Mouse (Mus musculus) MEL (cell line): Measurements from ENCODE around the gene Prpf18. TPM values are rescaled to one million over a fixed set of nuclear protein-coding genes. Genes with fewer than 3 reads are reported as not detected.

ENCODE experiments used
- DNase-seq: peaks from one replicate; pipeline ENCODE4 v3.0.0; 2011; ENCODE audit warnings: low read depth, low spot score
- H3K27ac ChIP-seq: 2 replicates; pipeline ENCODE4 v1.5.1; 2012; ENCODE audit warnings: low read depth, mild to moderate bottlenecking, control low read depth, low read length, moderate library complexity; ENCODE audit not compliant: control insufficient read depth
- H3K27me3 ChIP-seq, 2 experiments: fragments of 150-350 bp in 1 of 2; sonication (generic) in 1 of 2; 2 replicates each; pipeline ENCODE4 v1.6.1; 2012; ENCODE audit warnings: low read length in 2 of 2, mild to moderate bottlenecking in 2 of 2, improper control_type of control experiment in 1 of 2, moderate library complexity in 1 of 2; ENCODE audit not compliant: insufficient read depth in 2 of 2, control insufficient read depth in 1 of 2
- H3K36me3 ChIP-seq, 2 experiments: 2 replicates each; pipeline ENCODE4 v1.6.1; 2012 to 2014; ENCODE audit warnings: low read length in 2 of 2, improper control_type of control experiment in 1 of 2, inconsistent platforms in 1 of 2, mild to moderate bottlenecking in 1 of 2; ENCODE audit not compliant: insufficient read depth in 2 of 2, control insufficient read depth in 1 of 2
- H3K4me1 ChIP-seq, 2 experiments: fragments of 150-350 bp in 1 of 2; sonication (generic) in 1 of 2; 2 replicates each; pipeline ENCODE4 v1.6.1; 2012; ENCODE audit warnings: low read length in 2 of 2, improper control_type of control experiment in 1 of 2, mild to moderate bottlenecking in 1 of 2; ENCODE audit not compliant: insufficient read depth in 2 of 2, control insufficient read depth in 1 of 2
- H3K4me3 ChIP-seq, 2 experiments: fragments of 150-350 bp in 1 of 2; sonication (generic) in 1 of 2; 2 replicates each; pipeline ENCODE4 v1.5.1; 2012; ENCODE audit warnings: low read depth in 2 of 2, low read length in 2 of 2, mild to moderate bottlenecking in 2 of 2, moderate library complexity in 2 of 2, control low read depth in 1 of 2, improper control_type of control experiment in 1 of 2; ENCODE audit not compliant: control insufficient read depth in 1 of 2, insufficient read depth in 1 of 2
- H3K79me2 ChIP-seq: 2 replicates; pipeline ENCODE4 v1.6.1; 2012; ENCODE audit warnings: mild to moderate bottlenecking, low read length, moderate library complexity; ENCODE audit not compliant: control insufficient read depth, poor library complexity, insufficient read depth
- H3K9ac ChIP-seq: 2 replicates; pipeline ENCODE4 v1.6.1; 2012; ENCODE audit warnings: low read depth, mild to moderate bottlenecking, control low read depth, low read length, moderate library complexity; ENCODE audit not compliant: control insufficient read depth, poor library complexity, severe bottlenecking
- H3K9me3 ChIP-seq: fragments of 150-350 bp; sonication (generic); replicated peaks from 2 replicates; pipeline ENCODE4 v1.6.1; 2012; ENCODE audit warnings: mild to moderate bottlenecking, low read length, improper control_type of control experiment, moderate library complexity; ENCODE audit not compliant: insufficient read depth
- BHLHE40 ChIP-seq: IDR thresholded peaks from 2 replicates; pipeline ENCODE4 v1.6.1; 2012; ENCODE audit warnings: low read depth, mild to moderate bottlenecking, inconsistent platforms, low read length, improper control_type of control experiment, borderline replicate concordance
- CTCF ChIP-seq, 3 experiments: IDR thresholded peaks in 2 of 3; conservative IDR thresholded peaks in 1 of 3; 2 replicates each; pipeline ENCODE4 v1.5.1; 2011 to 2012; ENCODE audit warnings: low read length in 3 of 3, low read depth in 2 of 3, mild to moderate bottlenecking in 2 of 3, improper control_type of control experiment in 1 of 3, inconsistent platforms in 1 of 3, mixed read lengths in 1 of 3, moderate library complexity in 1 of 3; ENCODE audit not compliant: control insufficient read depth in 1 of 3, insufficient read depth in 1 of 3, poor library complexity in 1 of 3, severe bottlenecking in 1 of 3
- E2F4 ChIP-seq: IDR thresholded peaks from 2 replicates; pipeline ENCODE4 v1.6.1; 2011; ENCODE audit warnings: low read depth, low read length, improper control_type of control experiment, borderline replicate concordance
- GABPA ChIP-seq: IDR thresholded peaks from 2 replicates; pipeline ENCODE4 v1.6.1; 2012; ENCODE audit warnings: low read depth, mild to moderate bottlenecking, inconsistent platforms, low read length, improper control_type of control experiment, moderate library complexity
- GATA1 ChIP-seq: IDR thresholded peaks from 2 replicates; pipeline ENCODE4 v1.6.1; 2011; ENCODE audit warnings: low read depth, low read length, improper control_type of control experiment
- HCFC1 ChIP-seq: IDR thresholded peaks from 2 replicates; pipeline ENCODE4 v1.6.1; 2012; ENCODE audit warnings: low read depth, mild to moderate bottlenecking, inconsistent platforms, low read length, improper control_type of control experiment, moderate library complexity
- JUND ChIP-seq: IDR thresholded peaks from 2 replicates; pipeline ENCODE4 v1.6.1; 2011; ENCODE audit warnings: low read depth, mild to moderate bottlenecking, improper control_type of control experiment, low read length
- MAFK ChIP-seq: IDR thresholded peaks from 2 replicates; pipeline ENCODE4 v1.6.1; 2011; ENCODE audit warnings: low read depth, mild to moderate bottlenecking, low read length, improper control_type of control experiment, borderline replicate concordance
- MAZ ChIP-seq: IDR thresholded peaks from 2 replicates; pipeline ENCODE4 v1.6.1; 2012; ENCODE audit warnings: low read depth, mild to moderate bottlenecking, inconsistent platforms, low read length, improper control_type of control experiment
- MEF2A ChIP-seq: IDR thresholded peaks from 2 replicates; pipeline ENCODE4 v1.6.1; 2014; ENCODE audit warnings: low read depth, mild to moderate bottlenecking, inconsistent platforms, low read length, improper control_type of control experiment; ENCODE audit not compliant: poor library complexity, insufficient replicate concordance, severe bottlenecking; ENCODE audit errors: extremely low read depth
- MXI1 ChIP-seq: IDR thresholded peaks from 2 replicates; pipeline ENCODE4 v1.6.1; 2011; ENCODE audit warnings: mild to moderate bottlenecking, low read depth, low read length, improper control_type of control experiment
- NRF1 ChIP-seq: IDR thresholded peaks from 2 replicates; pipeline ENCODE4 v1.6.1; 2014; ENCODE audit warnings: low read depth, mild to moderate bottlenecking, inconsistent platforms, low read length, improper control_type of control experiment, moderate library complexity; ENCODE audit not compliant: poor library complexity, insufficient read depth, severe bottlenecking
- POLR2AphosphoS5 ChIP-seq: IDR thresholded peaks from 2 replicates; pipeline ENCODE4 v1.6.1; 2012; ENCODE audit warnings: low read depth, borderline replicate concordance, mild to moderate bottlenecking, inconsistent platforms, low read length, moderate library complexity, mixed read lengths
- RAD21 ChIP-seq: IDR thresholded peaks from 2 replicates; pipeline ENCODE4 v1.6.1; 2011; ENCODE audit warnings: mild to moderate bottlenecking, low read depth, low read length, improper control_type of control experiment
- RCOR1 ChIP-seq: IDR thresholded peaks from 2 replicates; pipeline ENCODE4 v1.6.1; 2012; ENCODE audit warnings: low read depth, mild to moderate bottlenecking, inconsistent platforms, low read length, improper control_type of control experiment
- SIN3A ChIP-seq: IDR thresholded peaks from 2 replicates; pipeline ENCODE4 v1.6.1; 2012; ENCODE audit warnings: low read length, improper control_type of control experiment, inconsistent platforms
- SMC3 ChIP-seq: IDR thresholded peaks from 2 replicates; pipeline ENCODE4 v1.6.1; 2011; ENCODE audit warnings: low read depth, low read length, improper control_type of control experiment
- TAL1 ChIP-seq: IDR thresholded peaks from 2 replicates; pipeline ENCODE4 v1.6.1; 2012; ENCODE audit warnings: mild to moderate bottlenecking, inconsistent platforms, low read length, moderate library complexity, mixed read lengths
- ZC3H11A ChIP-seq: IDR thresholded peaks from 2 replicates; pipeline ENCODE4 v1.6.1; 2012; ENCODE audit warnings: low read depth, mild to moderate bottlenecking, inconsistent platforms, low read length, improper control_type of control experiment
- ZKSCAN1 ChIP-seq: IDR thresholded peaks from 2 replicates; pipeline ENCODE4 v1.6.1; 2012; ENCODE audit warnings: low read depth, mild to moderate bottlenecking, inconsistent platforms, low read length, improper control_type of control experiment, moderate library complexity
- ZNF384 ChIP-seq: IDR thresholded peaks from 2 replicates; pipeline ENCODE4 v1.6.1; 2012; ENCODE audit warnings: low read depth, mild to moderate bottlenecking, inconsistent platforms, low read length, improper control_type of control experiment
- polyA plus RNA-seq, 2 experiments: library from polyadenylated mRNA; stranded (reverse) in 1 of 2; unstranded in 1 of 2; fragments of >175 nt in 1 of 2; fragments of >200 nt in 1 of 2; gene quantifications; 2 replicates each; pipeline versions ENCODE4 v1.2.1 to v1.2.4; 2012; ENCODE audit warnings: low replicate concordance in 2 of 2, low read depth in 1 of 2; ENCODE audit not compliant: insufficient read length in 2 of 2, insufficient read depth in 1 of 2, missing spikeins in 1 of 2
- total RNA-seq: library from RNA; depleted of rRNA; stranded (reverse); fragments of 300-350 nt; gene quantifications from 2 replicates; pipeline ENCODE4 v1.2.3, GENCODE M21; 2012

The Prpf18 gene
- total and polyA plus RNA-seq, 3 experiments = 26.3 to 31.2 TPM; not detected in 1

DNA sequence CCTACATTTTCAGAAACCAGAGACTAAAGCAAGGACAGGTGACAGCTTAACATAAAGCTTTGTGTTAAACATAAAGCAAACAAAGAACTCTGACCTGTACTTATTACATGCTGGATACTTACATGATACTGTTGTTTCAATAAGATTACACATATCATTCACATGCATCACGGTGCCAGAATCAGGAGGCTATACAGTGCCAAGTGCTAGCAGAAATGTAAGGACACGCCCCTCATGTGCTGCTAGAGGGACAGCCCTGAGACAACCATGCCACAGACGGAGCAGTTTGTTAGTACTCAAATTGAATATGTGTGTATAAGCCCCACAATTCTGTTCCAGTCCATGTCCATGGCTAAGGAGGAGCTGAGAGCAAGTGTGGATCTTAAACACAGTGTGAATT, 13.7 kb downstream of the Prpf18 start:
- H3K79me2 ChIP-seq = no peaks in the 10 kb centered on the region
- TF ChIP-seq BHLHE40 (no peak), MEF2A (no peak), MXI1 (no peak), RCOR1 (no peak), ZC3H11A (no peak), ZNF384 (no peak), CTCF (IDR thresholded peaks at IDR 0.05 in 2 of 3, conservative IDR thresholded peaks at IDR 0.05 in 1 of 3; ENCODE audit: control insufficient read depth in 1 of 3, insufficient read depth in 1 of 3, low read depth in 2 of 3, low read length in 3 of 3, poor library complexity in 1 of 3, severe bottlenecking in 1 of 3) (no peak), GATA1 (no peak), GABPA (no peak), E2F4 (no peak), MAFK (no peak), ZKSCAN1 (no peak)
- no peak overlapping the region for H3K27ac ChIP-seq
- peaks cover 0 to 26% of the 10 kb centered on the region in 2 experiments; a peak in 2 of 4 replicates for H3K36me3 ChIP-seq
- no peaks in the 10 kb centered on the region for H3K4me1 ChIP-seq
- no peaks in the 10 kb centered on the region for H3K9me3 ChIP-seq
- no peaks in the 10 kb centered on the region for H3K27me3 ChIP-seq
- no peak for DNase-seq
- H3K4me3 ChIP-seq = no peak overlapping the region
- H3K9ac ChIP-seq = no peak overlapping the region

DNA sequence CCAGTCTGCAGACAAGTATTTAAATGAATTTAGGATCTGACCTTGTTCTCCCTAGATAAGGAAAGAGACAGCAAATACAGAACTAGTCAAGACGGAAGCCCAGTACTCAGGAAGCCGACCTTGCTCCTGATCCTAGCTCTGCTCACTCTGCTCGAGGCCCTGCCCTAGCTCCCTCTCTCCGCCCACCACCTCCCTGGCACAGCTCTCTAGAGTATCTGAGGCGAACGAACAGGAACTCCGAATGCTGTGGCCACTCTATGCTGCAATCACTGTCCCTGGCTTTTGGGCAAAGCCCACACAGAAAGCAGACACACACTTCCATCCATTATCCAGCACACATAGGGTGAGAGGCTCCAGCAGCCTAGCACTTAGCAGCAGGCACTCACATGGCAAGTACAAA, 15.3 kb downstream of the Prpf18 start:
- H3K9me3 ChIP-seq = no peaks in the 10 kb centered on the region
- peaks cover 0 to 31% of the 10 kb centered on the region in 2 experiments; a peak in 2 of 4 replicates for H3K36me3 ChIP-seq
- no peaks in the 10 kb centered on the region for H3K4me1 ChIP-seq
- DNase-seq = no peak
- no peaks in the 10 kb centered on the region for H3K79me2 ChIP-seq
- H3K9ac ChIP-seq = no peak overlapping the region
- H3K27me3 ChIP-seq = no peaks in the 10 kb centered on the region
- no peak overlapping the region for H3K4me3 ChIP-seq
- no peak for TF ChIP-seq SIN3A
- TF ChIP-seq SMC3 = no peak
- no peak for TF ChIP-seq POLR2AphosphoS5
- TF ChIP-seq MAZ = no peak
- TF ChIP-seq JUND = no peak
- TF ChIP-seq MEF2A = no peak
- no peak for TF ChIP-seq TAL1
- TF ChIP-seq RAD21 = no peak
- no peak for TF ChIP-seq RCOR1
- no peak for TF ChIP-seq GATA1
- no peak for TF ChIP-seq CTCF (IDR thresholded peaks at IDR 0.05 in 2 of 3, conservative IDR thresholded peaks at IDR 0.05 in 1 of 3; ENCODE audit: control insufficient read depth in 1 of 3, insufficient read depth in 1 of 3, low read depth in 2 of 3, low read length in 3 of 3, poor library complexity in 1 of 3, severe bottlenecking in 1 of 3)
- no peak for TF ChIP-seq HCFC1
- no peak for TF ChIP-seq NRF1
- no peak for TF ChIP-seq GABPA
- no peak overlapping the region for H3K27ac ChIP-seq
